Mouse (Mus musculus): ENCODE measurements at regions not wholly inside any gene's neighbourhood (a gene's known extent, or its start where the extent isn't known, plus 50 kb on each side); places are given as distances from the start of the nearest gene placed in this dataset.
A peak's percentile ranks its signal among the peaks of the same experiment; 100 is the strongest.

DNA sequence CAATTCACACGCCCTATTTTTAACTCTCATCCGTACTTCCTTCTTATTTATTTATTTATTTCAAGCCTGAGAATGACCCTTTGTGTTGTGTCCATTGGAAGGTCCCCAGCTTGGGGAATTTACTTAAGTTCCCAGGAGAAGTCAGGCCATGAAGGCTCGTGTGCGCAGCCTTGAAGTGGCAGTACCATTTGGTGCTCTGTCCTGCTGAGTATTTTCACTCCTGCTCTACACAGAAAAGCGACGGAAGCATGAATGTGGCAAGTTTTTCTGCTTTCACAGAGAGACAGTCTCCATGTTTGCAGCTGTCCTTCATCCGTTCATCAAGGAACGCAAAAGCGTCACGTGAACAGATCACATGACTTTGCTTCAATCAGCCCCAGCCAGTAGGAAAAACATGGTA is 610.2 kb upstream of the Clint1 start:
- no peak for DNase-seq (ENCODE audit: low read depth, low spot score)

GRCm38 (mm10) chr11:45244796-45245195 is 607.1 kb upstream of the Clint1 start:
- no peak for DNase-seq (ENCODE audit: low read depth, low spot score)

DNA sequence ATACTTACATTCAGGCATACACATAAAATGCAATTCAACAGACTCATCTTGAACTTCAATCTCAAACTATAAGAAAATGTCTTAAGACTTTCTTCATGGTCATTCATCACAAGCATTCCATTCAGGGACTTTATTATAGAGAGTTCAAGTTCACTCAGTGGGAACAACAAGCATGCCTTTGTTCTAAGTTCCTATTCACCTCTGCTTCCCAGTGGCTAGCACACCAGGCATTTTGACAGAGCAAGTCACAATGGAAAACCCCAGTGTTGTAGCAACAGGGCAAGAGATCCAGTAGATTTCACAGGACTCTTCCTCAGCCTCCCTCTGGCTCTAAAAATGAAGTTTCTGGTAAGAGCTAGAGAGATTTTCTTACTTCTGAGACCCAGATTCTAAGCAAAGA is 595.8 kb upstream of the Clint1 start:
- no peak for DNase-seq (ENCODE audit: low read depth, low spot score)

- no peak for DNase-seq (ENCODE audit: low read depth, low spot score)
These were observed 589.7 kb upstream of the Clint1 start for GRCm38 (mm10) chr11:45262198-45262597.

- peak; percentile 6 for DNase-seq (ENCODE audit: low read depth, low spot score)
These were observed 587.9 kb upstream of the Clint1 start for GRCm38 (mm10) chr11:45264001-45264400.

DNA sequence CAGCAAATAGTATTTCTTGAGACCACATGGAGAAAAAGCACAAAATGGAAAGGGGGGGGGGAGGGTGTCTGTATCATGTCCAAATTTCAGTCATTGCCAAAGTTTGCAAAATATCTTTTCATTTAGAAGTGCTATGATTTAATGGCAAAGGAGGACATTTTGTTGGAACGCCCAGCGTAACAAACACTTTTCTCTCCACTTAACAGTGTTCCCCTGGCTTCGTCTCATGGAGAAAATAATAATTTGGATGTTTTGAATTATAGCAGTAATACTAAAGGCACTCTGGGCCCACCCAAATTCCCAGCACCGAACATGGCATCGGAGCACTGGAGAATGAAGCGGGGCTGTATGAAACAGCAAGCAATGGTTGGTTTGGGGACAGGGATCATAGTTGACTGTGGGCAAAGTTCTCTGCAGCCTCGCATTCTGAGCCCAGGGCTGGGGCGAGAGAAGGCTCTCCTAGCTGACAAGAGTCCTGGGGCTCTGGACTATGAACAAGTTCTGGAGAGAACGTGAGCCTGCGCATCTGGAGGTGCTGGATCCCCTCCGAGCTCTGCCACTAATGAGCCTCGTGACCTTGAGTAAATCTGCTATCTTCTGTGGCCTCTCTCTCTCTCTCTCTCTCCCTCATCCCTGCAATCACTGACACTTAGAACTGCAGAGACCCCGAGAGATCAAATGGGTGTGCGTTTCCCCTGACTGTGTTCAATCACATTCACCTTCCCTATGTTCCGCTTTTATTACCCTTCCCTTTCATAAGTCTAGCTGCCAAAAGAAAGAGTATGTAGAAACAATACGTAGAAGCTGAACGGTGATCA is 586.5 kb upstream of the Clint1 start:
- DNase-seq (ENCODE audit: low read depth, low spot score), result no peak

- no peak for DNase-seq (ENCODE audit: low read depth, low spot score)
These were observed 585.9 kb upstream of the Clint1 start for GRCm38 (mm10) chr11:45265989-45266302.

- DNase-seq (ENCODE audit: low read depth, low spot score), result no peak
These were observed 582.6 kb upstream of the Clint1 start for GRCm38 (mm10) chr11:45269215-45269614.

DNA sequence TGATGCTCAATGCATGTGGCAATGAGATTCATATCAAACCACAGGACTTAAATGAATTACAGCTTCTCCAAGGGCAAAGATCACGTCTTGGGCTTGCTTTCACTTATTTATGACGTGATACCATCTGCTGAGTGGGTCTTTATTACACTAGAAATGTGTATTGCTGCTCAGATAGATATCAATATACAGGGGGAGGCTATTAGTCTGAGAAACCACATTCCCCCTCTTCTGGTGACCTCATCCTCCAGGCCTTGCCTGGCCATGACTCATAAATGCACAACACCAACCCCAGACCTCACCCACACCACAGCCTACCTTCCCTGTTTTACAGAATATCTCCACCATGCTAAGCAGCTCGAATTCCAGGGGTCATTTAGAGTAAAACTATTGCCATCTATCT is 580.6 kb upstream of the Clint1 start:
- DNase-seq (ENCODE audit: low read depth, low spot score), result no peak

DNA sequence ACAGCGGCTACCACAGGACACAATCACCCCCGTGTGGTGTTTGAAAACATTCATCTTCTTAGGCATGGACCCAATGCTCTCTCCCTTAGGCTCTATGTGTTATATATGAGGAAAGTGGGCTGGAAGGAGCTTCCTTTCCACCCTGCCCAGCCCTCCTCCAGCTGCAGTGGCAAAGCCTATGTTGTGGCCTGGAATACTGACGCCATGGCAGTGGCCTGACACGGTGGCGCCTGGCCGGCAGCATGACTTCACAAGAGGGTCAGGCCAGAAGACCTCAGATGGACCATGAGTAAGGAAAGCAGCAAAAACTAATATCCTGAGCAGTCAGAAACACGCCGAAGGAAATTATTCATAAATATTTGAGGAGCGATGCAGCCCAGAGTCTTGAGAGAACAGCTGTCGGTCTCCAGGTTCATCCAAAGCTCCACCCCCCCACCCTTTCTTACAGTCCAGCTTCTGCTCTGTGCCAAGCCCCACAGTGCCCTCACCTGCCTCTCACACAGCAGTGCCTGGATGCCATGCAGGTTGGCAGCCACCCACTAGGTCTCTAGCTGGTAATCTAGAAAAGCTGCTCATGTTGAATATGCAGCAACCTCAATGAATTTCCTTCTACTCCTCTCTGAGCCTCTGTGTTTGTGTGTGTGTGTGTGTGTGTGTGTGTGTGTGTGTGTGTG is 577.3 kb upstream of the Clint1 start:
- no peak for DNase-seq (ENCODE audit: low read depth, low spot score)

GRCm38 (mm10) chr11:45275170-45275569 is 576.7 kb upstream of the Clint1 start:
- no peak for DNase-seq (ENCODE audit: low read depth, low spot score)

DNA sequence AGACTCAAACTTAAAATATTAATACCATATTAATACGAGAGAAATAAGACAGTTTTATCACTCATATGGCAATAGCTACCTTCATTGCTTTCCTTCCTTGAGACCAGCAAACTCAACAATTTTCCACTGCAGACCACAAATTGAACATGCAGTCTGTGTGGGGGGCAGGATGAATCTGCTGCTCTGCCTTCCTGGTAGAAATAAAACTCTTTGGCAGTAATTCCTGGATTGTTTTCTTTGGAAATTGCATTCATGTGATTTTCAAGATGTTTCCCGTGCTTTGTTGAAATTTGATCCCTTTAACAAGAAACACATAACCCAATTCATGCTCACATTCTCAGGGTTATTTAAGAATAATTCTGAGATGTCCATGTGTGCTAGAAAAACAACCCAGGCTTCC is 555.1 kb upstream of the Clint1 start:
- DNase-seq (ENCODE audit: low read depth, low spot score), result no peak

DNA sequence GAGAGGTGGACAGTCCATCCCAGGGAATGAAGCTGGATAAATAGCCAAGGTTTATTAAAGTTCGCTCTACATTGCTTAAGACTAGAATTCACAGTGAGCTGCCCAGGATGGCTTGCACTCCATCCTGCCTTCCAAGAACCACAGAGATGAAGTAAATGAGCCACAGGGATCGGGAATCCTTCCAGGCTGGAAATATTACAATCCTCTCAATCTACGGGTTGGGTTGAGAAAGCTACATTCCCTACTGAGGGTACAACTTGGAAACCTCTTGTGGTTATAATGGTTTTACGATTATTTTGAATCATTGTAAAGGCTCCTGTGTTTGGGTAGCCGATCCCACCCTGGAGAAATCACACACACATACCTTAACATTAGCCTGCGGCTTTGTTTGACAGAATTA is 539.9 kb upstream of the Clint1 start:
- DNase-seq (ENCODE audit: low read depth, low spot score), result no peak

GRCm38 (mm10) chr11:45323766-45324165 is 528.1 kb upstream of the Clint1 start:
- DNase-seq (ENCODE audit: low read depth, low spot score), result no peak

DNA sequence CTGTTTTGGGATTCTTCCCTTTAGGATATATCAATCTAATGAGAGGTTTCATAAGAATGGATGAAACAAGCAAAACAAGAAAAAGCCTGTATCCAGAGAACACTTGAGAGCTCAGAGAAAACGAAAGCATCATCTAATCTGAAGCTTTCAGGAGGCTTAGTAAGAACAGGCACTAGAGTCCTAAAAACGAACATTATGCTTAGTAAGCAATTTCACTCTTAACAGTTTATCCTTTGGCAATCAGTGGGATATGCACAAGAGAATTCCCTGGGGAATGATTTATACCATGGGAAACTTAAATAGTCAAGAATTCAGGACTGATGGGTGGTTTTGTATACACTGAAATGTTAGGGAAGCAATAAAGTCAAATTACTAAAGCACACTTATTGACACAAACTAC is 521.5 kb upstream of the Clint1 start:
- no peak for DNase-seq (ENCODE audit: low read depth, low spot score)

DNA sequence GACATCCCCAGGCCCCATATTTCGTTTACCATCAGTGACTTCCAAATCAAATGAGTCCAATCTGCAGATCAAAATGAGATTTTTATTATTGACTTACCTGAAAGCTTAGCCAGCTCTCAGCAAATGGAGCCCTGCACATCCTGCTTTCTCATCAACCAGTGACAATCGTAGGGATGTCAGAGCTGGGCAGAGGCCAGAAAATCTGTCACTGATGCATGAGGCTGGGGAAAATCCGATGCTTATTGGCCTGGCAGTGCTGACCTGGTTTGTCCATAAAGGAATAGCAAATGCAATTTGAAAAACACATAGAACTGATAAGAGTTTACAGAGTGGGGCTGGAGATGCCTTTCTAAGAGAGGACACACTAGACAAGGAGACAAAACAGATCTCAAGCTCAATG is 518.1 kb upstream of the Clint1 start:
- no peak for DNase-seq (ENCODE audit: low read depth, low spot score)

DNA sequence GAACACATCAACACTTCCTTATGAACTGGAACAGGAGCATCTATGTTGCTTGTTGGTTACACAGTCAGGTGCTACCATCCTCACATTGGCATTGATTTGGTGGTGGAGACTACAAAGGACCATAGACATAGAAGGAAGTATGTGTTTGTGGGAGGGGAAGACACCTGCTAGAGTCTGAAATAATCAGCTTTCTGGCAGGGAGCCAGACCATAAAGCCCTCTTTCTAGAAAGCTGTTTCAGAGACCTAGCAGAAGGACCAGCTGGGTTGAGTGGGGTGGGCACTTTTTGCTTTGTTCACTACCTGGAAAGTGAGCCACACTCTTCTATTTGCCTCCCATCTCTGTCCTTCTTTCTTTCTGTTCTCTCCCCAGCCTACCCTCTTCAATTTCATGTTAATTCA is 502.5 kb upstream of the Clint1 start:
- DNase-seq (ENCODE audit: low read depth, low spot score), result no peak

DNA sequence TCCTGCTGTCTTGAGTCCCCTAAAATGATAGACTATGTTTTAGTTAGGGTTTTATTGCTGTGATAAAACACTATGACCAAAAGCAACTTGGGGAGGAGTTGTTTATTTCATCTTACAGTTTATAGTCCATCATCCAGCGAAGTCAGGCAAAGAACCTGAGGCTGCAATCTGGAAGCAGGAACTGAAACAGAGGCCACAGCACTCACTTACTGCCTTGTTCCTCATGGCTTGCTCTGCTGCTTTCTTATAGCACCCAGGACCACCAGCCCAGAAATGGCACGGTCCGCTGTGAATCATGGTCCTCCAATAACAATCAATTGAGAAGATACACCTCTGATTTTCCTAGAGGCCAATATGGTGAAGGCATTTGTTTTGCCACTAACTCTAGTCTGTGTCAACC is 486.5 kb upstream of the Clint1 start:
- DNase-seq (ENCODE audit: low read depth, low spot score), result no peak

DNA sequence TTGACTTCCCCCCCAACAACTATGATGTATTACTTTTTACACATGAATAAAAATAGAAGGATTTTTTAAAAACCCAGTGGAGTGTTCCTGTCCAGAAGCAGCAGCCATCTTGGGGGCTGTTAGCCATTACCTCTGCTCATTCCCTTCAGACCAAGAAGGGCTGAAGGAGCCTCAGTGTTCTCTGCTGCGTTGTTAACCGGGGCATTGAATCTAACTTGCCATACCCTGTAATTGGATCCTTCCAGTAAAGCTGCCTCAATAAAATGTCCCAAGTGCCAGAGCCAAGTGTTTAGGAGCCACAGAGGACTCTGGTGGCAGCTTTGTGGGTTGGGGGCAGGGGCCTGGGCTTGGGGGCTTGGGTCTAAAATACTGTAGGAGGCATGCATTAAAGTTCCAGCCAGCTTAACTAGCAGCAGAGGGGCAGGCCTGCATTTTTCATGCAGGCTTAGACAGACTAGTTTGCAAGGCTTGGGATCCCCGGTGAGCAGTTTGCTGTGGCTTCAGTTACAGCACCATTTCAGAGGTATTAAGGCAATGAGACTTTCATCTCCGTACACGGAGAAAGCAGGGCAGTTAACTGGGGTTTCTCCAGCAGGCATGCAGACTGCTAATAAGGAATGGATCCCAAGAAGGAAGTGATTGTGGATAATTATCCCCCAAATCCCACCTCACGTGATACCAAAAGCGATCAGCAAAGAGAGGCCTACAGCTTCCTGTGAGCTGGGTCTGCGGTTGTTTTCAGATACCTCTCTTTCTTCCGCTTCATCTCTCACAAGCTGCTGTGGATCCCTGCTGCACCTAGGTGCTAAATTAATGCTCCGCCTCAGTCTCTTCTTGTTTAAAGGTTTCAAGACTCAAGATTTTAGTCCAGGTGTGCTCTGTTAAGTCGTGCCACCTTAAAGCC is 462.4 kb upstream of the Clint1 start:
- DNase-seq (ENCODE audit: low read depth, low spot score), result peak; percentile 12

- DNase-seq (ENCODE audit: low read depth, low spot score), result no peak
These were observed 455.8 kb upstream of the Clint1 start for GRCm38 (mm10) chr11:45396009-45396408.

DNA sequence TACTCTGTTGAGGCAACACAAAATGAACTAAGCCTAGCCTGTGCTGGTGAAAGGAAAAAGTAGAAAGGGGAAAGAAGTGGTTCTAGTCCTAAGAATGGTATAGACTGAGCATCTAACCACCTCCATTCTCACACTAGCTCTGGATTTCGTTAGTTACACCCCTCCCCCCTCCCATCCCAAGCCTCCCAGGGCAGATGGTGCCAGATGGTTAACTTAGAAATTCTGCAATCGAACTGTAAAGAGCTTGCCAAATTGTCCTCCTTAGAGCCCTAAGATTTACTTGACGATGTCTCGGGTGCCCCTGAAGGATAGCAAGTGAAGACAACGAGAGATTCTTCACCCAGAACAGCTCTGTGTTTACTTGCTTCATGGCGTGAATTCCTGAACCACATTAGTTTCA is 453.7 kb upstream of the Clint1 start:
- DNase-seq (ENCODE audit: low read depth, low spot score), result no peak

GRCm38 (mm10) chr11:45404377-45405029 is 447.3 kb upstream of the Clint1 start:
- no peak for DNase-seq (ENCODE audit: low read depth, low spot score)

Measured in ZHBTc4 (cell line).